Mouse (Mus musculus) midbrain, embryonic 16.5 days (tissue): ENCODE measurements at regions not wholly inside any gene's neighbourhood (a gene's known extent, or its start where the extent isn't known, plus 50 kb on each side); places are given as distances from the start of the nearest gene placed in this dataset.
A peak's percentile ranks its signal among the peaks of the same experiment; 100 is the strongest.

Experiments
- ATAC-seq: fragments of 200-750 bp; cut with Nextera tagmentation; 2 replicates; pipeline ENCODE4 v1.8.0; 2017; ENCODE audit warnings: moderate TSS enrichment
- H3K27ac ChIP-seq: fragments of 300-500 bp; sonication (generic); 2 replicates; pipeline ENCODE4 v1.5.1; 2014; ENCODE audit warnings: mild to moderate bottlenecking, low read length, mixed read lengths
- H3K27me3 ChIP-seq: fragments of 300-500 bp; sonication (generic); 2 replicates; pipeline ENCODE4 v1.6.1; 2014; ENCODE audit warnings: low read depth, low read length, mixed read lengths; ENCODE audit not compliant: control insufficient read depth, insufficient read depth
- H3K36me3 ChIP-seq: fragments of 300-500 bp; sonication (generic); 2 replicates; pipeline ENCODE4 v1.6.1; 2014; ENCODE audit warnings: mild to moderate bottlenecking, low read length, moderate library complexity, mixed read lengths; ENCODE audit not compliant: control insufficient read depth, insufficient read depth
- H3K4me1 ChIP-seq: fragments of 300-500 bp; sonication (generic); 2 replicates; pipeline ENCODE4 v1.6.1; 2014; ENCODE audit warnings: mild to moderate bottlenecking, low read length, mixed read lengths; ENCODE audit not compliant: control insufficient read depth, insufficient read depth
- H3K4me2 ChIP-seq: fragments of 300-500 bp; sonication (generic); 2 replicates; pipeline ENCODE4 v1.6.1; 2014; ENCODE audit warnings: mild to moderate bottlenecking, low read length, mixed read lengths
- H3K4me3 ChIP-seq: fragments of 300-500 bp; sonication (generic); 2 replicates; pipeline ENCODE4 v1.5.1; 2014; ENCODE audit warnings: low read depth, mild to moderate bottlenecking, low read length, moderate library complexity, mixed read lengths
- H3K9ac ChIP-seq: fragments of 300-500 bp; sonication (generic); 2 replicates; pipeline ENCODE4 v1.6.1; 2014; ENCODE audit warnings: low read depth, low read length, mixed read lengths
- H3K9me3 ChIP-seq: fragments of 300-500 bp; sonication (generic); replicated peaks from 2 replicates; pipeline ENCODE4 v1.6.1; 2014; ENCODE audit warnings: mild to moderate bottlenecking, low read length, mixed read lengths; ENCODE audit not compliant: control insufficient read depth, poor library complexity, severe bottlenecking
- WGBS: fragments of 180-500 bp; shearing (Covaris S2); extraction: QIAGEN DNeasy Blood & Tissue Kit; methylation state at CpG from one replicate; pipeline ENCODE4 v1.1.7; 2014; 5-methylcytosine and 5-hydroxymethylcytosine counted together

GRCm38 (mm10) chr7:51722420-51722819 is 100.6 kb downstream of the Slc17a6 start:
- 79% methylated on average over 5 of the region's 5 CpGs for WGBS
- no peak for ATAC-seq
- Histone ChIP-seq H3K27me3 (no peaks in the 10 kb centered on the region), H3K9ac (no peak overlapping the region), H3K9me3 (no peaks in the 10 kb centered on the region), H3K4me2 (no peak overlapping the region), H3K4me3 (no peak overlapping the region), H3K36me3 (no peaks in the 10 kb centered on the region), H3K4me1 (no peaks in the 10 kb centered on the region), H3K27ac (no peak overlapping the region)

- Histone ChIP-seq H3K4me1 (no peaks in the 10 kb centered on the region), H3K27me3 (no peaks in the 10 kb centered on the region), H3K27ac (no peak overlapping the region), H3K36me3 (no peaks in the 10 kb centered on the region), H3K4me2 (no peak overlapping the region), H3K9ac (no peak overlapping the region), H3K9me3 (no peaks in the 10 kb centered on the region), H3K4me3 (no peak overlapping the region)
- no peak for ATAC-seq
- 85% methylated on average over 5 of the region's 5 CpGs for WGBS
Measured at GRCm38 (mm10) chr7:51723955-51724354, 102.1 kb downstream of the Slc17a6 start.

GRCm38 (mm10) chr7:51736285-51736684 is 114.5 kb downstream of the Slc17a6 start:
- H3K27me3 ChIP-seq, result no peaks in the 10 kb centered on the region
- H3K4me3 ChIP-seq, result no peak overlapping the region
- H3K4me1 ChIP-seq, result peaks cover 22% of the 10 kb centered on the region
- no peak overlapping the region for H3K9ac ChIP-seq
- H3K9me3 ChIP-seq, result no peaks in the 10 kb centered on the region
- H3K36me3 ChIP-seq, result no peaks in the 10 kb centered on the region
- ATAC-seq, result peak; percentile 75
- peak overlapping the region; percentile 72 for H3K27ac ChIP-seq
- WGBS, result 29% methylated on average over 2 of the region's 2 CpGs
- no peak overlapping the region for H3K4me2 ChIP-seq

- peak overlapping the region; percentile 29 for H3K27ac ChIP-seq
- H3K4me1 ChIP-seq, result peaks cover 29% of the 10 kb centered on the region
- 41% methylated on average over 5 of the region's 5 CpGs for WGBS
- peak; percentile 25; the same call in 1 of the 2 replicates for ATAC-seq
- no peaks in the 10 kb centered on the region for H3K27me3 ChIP-seq
- no peak overlapping the region for H3K4me3 ChIP-seq
- H3K36me3 ChIP-seq, result no peaks in the 10 kb centered on the region
- no peak overlapping the region for H3K4me2 ChIP-seq
- H3K9me3 ChIP-seq, result no peaks in the 10 kb centered on the region
- H3K9ac ChIP-seq, result no peak overlapping the region
Measured at GRCm38 (mm10) chr7:51739590-51739989, 117.8 kb downstream of the Slc17a6 start.

GRCm38 (mm10) chr7:51740928-51741327 is 119.1 kb downstream of the Slc17a6 start:
- ATAC-seq, result 0 out of 2 replicates have a peak, but pooled peaks have one; percentile 23
- 81% methylated on average over 5 of the region's 5 CpGs for WGBS
- peak overlapping the region; percentile 78 for H3K27ac ChIP-seq
- no peak overlapping the region for H3K4me3 ChIP-seq
- no peak overlapping the region for H3K4me2 ChIP-seq
- no peaks in the 10 kb centered on the region for H3K27me3 ChIP-seq
- no peak overlapping the region for H3K9ac ChIP-seq
- no peaks in the 10 kb centered on the region for H3K9me3 ChIP-seq
- H3K4me1 ChIP-seq, result peaks cover 26% of the 10 kb centered on the region
- H3K36me3 ChIP-seq, result no peaks in the 10 kb centered on the region

- Histone ChIP-seq H3K36me3 (no peaks in the 10 kb centered on the region), H3K4me2 (no peak overlapping the region), H3K9me3 (no peaks in the 10 kb centered on the region), H3K9ac (no peak overlapping the region), H3K4me3 (no peak overlapping the region), H3K4me1 (peaks cover 18% of the 10 kb centered on the region), H3K27me3 (no peaks in the 10 kb centered on the region), H3K27ac (peak overlapping the region; percentile 77)
- ATAC-seq, result no peak
- WGBS, result 59% methylated on average over 2 of the region's 2 CpGs
Measured at GRCm38 (mm10) chr7:51742720-51743119, 119.1 kb upstream of the Gas2 start.

GRCm38 (mm10) chr7:51745598-51745997 is 116.2 kb upstream of the Gas2 start:
- 82% methylated on average over 3 of the region's 3 CpGs for WGBS
- no peak overlapping the region; the same call in 1 of the 2 replicates for H3K27ac ChIP-seq

GRCm38 (mm10) chr7:51748633-51749303 is 113.0 kb upstream of the Gas2 start:
- peak overlapping the region; percentile 54 for H3K9ac ChIP-seq

More at GRCm38 (mm10) chr7:51745598-51745997, 116.2 kb upstream of the Gas2 start:
- Histone ChIP-seq H3K36me3 (no peaks in the 10 kb centered on the region), H3K4me1 (peaks cover 26% of the 10 kb centered on the region), H3K9ac (no peak overlapping the region), H3K4me2 (no peak overlapping the region), H3K9me3 (no peaks in the 10 kb centered on the region), H3K4me3 (no peak overlapping the region), H3K27me3 (no peaks in the 10 kb centered on the region)
- ATAC-seq, result no peak

GRCm38 (mm10) chr7:51749304-51750129 is 112.3 kb upstream of the Gas2 start:
- no peaks in the 10 kb centered on the region for H3K36me3 ChIP-seq
- WGBS, result 19% methylated on average over 14 of the region's 14 CpGs
- H3K9me3 ChIP-seq, result no peaks in the 10 kb centered on the region
- H3K27me3 ChIP-seq, result no peaks in the 10 kb centered on the region
- peaks cover 24% of the 10 kb centered on the region for H3K4me1 ChIP-seq
- peak; percentile 73 for ATAC-seq
- peak overlapping the region; percentile 96 for H3K27ac ChIP-seq
- H3K4me3 ChIP-seq, result peak overlapping the region; percentile 22; the same call in 1 of the 2 replicates
- peak overlapping the region; percentile 52 for H3K4me2 ChIP-seq
- peak overlapping the region; percentile 54; the same call in 1 of the 2 replicates for H3K9ac ChIP-seq

More at GRCm38 (mm10) chr7:51748633-51749303, 113.0 kb upstream of the Gas2 start:
- WGBS, result 9% methylated on average over 10 of the region's 10 CpGs
- Histone ChIP-seq H3K4me2 (peak overlapping the region; percentile 52), H3K27ac (peak overlapping the region; percentile 96), H3K27me3 (no peaks in the 10 kb centered on the region), H3K9me3 (no peaks in the 10 kb centered on the region), H3K4me3 (peak overlapping the region; percentile 22), H3K36me3 (no peaks in the 10 kb centered on the region), H3K4me1 (peaks cover 19% of the 10 kb centered on the region)
- ATAC-seq, result peak; percentile 93
